ENCODE assay signal across 8 mouse cellular contexts in the genomic region with DNA sequence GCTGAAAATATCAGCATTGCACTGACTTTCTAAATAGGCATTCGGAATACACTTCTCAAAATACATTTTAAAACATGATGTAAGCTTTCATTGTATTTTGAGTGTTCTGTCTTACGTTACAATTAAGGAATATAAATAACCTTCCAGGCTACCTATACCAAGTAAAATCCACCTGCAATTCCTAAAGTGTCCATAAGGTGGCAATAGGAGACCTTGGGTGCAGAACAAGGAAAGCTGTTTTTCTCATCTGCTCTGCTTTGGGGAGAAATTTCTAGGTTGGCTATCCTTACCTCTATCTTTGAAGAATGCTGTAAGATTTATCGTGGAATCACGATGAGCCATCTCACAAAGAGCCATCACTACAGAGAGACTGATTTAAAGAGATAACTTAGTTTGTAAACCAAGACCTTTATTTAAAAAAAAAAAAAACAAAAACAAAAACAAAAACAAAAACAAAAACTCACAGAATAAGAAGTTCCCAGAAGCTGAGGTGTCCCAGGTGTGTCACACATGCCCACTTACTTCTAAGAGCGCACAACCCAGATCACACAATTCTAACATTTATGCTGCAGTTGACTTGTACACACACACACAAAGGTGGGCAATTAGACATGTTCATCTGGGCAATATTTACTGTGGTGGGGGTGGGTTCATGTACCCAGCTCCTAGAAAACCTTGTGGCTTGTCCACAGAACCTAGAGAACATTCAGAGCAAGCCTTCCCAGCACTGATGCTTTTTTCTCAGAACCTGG.
DNase-seq lines count a peak whose midpoint lies in the region; ATAC-seq lines count a peak whose summit lies in the region.

No protein-coding gene starts in this region.

- no peak overlapping the region for H3K9ac ChIP-seq in hindbrain, embryonic 11.5 days (ENCODE audit: low read depth, low read length)

- H3K4me2 ChIP-seq in hindbrain, embryonic 11.5 days (replicated peaks; ENCODE audit: low read depth, low read length), result no peak overlapping the region

- H3K4me3 ChIP-seq in hindbrain, embryonic 11.5 days (ENCODE audit: low read depth, low read length), result no peak overlapping the region
- H3K4me3 ChIP-seq in hindbrain, embryonic 10.5 days, result no peak overlapping the region

- WGBS in hindbrain, embryonic 11.5 days, result 38% methylated on average over 5 of the region's 5 CpGs
- 30% methylated on average over 5 of the region's 5 CpGs for WGBS in hindbrain, embryonic 10.5 days

- no peaks in the 10 kb centered on the region for H3K36me3 ChIP-seq in hindbrain, embryonic 11.5 days (ENCODE audit: control insufficient read depth, insufficient read depth, low read length)
- H3K36me3 ChIP-seq in hindbrain, embryonic 10.5 days, result no peaks in the 10 kb centered on the region

- DNase-seq in hindbrain, embryonic 11.5 days (ENCODE audit: low spot score), result peak; percentile 82
- DNase-seq in hindbrain, embryonic 10.5 days (ENCODE audit: low spot score), result no peak
- peak; percentile 36 for DNase-seq in CD4-positive helper T cell, adult 2 months (ENCODE audit: low read depth, low spot score)
- peak; percentile 63 for DNase-seq in brain, embryonic 18.5 days (ENCODE audit: low read depth, low spot score)
- peak; percentile 59 for DNase-seq in lung, postnatal 10 days
- peak; percentile 20 for DNase-seq in yolk sac, embryonic 10.5 days (ENCODE audit: low spot score)
- no peak for DNase-seq in urinary bladder, postnatal 10 days (ENCODE audit: low spot score)

- H3K27me3 ChIP-seq in hindbrain, embryonic 11.5 days (ENCODE audit: control insufficient read depth, insufficient read depth, low read length), result no peaks in the 10 kb centered on the region
- no peaks in the 10 kb centered on the region for H3K27me3 ChIP-seq in hindbrain, embryonic 10.5 days (ENCODE audit: insufficient read depth, poor library complexity, severe bottlenecking)

- H3K4me1 ChIP-seq in hindbrain, embryonic 11.5 days (replicated peaks; ENCODE audit: control insufficient read depth, insufficient read depth, low read length), result no peaks in the 10 kb centered on the region
- 0 out of 2 replicates have a peak, but pooled peaks cover 2% of the 10 kb centered on the region for H3K4me1 ChIP-seq in hindbrain, embryonic 10.5 days (replicated peaks)

- ATAC-seq in hindbrain, embryonic 11.5 days (ENCODE audit: low FRiP score), result peak; percentile 60; the same call in 1 of the 2 replicates
- ATAC-seq in granulocyte monocyte progenitor cell, adult 5-6 weeks (replicated peaks; ENCODE audit: poor library complexity, severe bottlenecking), result peak; percentile 82

- no peaks in the 10 kb centered on the region for H3K9me3 ChIP-seq in hindbrain, embryonic 11.5 days (ENCODE audit: control insufficient read depth, low read length)
- H3K9me3 ChIP-seq in hindbrain, embryonic 10.5 days, result no peaks in the 10 kb centered on the region

- no peak overlapping the region for H3K27ac ChIP-seq in hindbrain, embryonic 11.5 days (ENCODE audit: low read depth, low read length)
- no peak overlapping the region for H3K27ac ChIP-seq in hindbrain, embryonic 10.5 days

Comparison
In these comparisons a context has a peak if more than half of its experiments do, and no peak if none do; other contexts are left out.
1. DNase-seq: peak in hindbrain, embryonic 11.5 days (single experiment), CD4-positive helper T cell, adult 2 months (single experiment), brain, embryonic 18.5 days (single experiment), lung, postnatal 10 days (single experiment) and yolk sac, embryonic 10.5 days (single experiment); none in hindbrain, embryonic 10.5 days (single experiment) and urinary bladder, postnatal 10 days (single experiment).